Mouse (Mus musculus): ENCODE results near the gene Myh11. TPM values are rescaled to one million over a fixed set of nuclear protein-coding genes. Genes with fewer than 3 reads are reported as not detected.

The Myh11 gene
- polyA plus RNA-seq, 1 experiment from 2014 or later = 30.6 TPM

DNA sequence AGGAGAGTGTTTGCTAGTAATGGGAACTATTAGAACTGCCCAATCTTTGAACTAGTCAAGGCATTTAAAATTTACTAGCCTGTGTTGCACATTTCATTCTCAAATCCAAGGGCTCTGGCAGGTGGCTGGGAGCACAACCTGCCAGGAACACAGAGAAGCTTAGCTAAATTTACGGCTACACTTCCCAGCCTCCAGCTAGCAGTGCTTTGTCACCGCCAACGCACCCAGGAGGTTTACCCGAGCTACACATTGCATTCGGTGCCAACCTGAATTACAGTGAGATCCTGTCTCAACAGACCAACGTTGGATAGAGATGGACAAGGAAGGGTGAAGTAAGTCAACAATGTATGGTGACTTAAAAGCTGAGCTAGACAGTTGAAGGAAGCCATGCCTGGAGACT, 27.9 kb downstream of the Myh11 start:
- Histone ChIP-seq H3K27ac (no peak overlapping the region), H3K36me3 (no peaks in the 10 kb centered on the region), H3K27me3 (no peaks in the 10 kb centered on the region), H3K9me3 (replicated peaks) (no peaks in the 10 kb centered on the region), H3K9ac (no peak overlapping the region), H3K4me1 (peaks cover 5% of the 10 kb centered on the region), H3K4me3 (replicated peaks) (no peak overlapping the region), H3K4me2 (no peak overlapping the region)
- ATAC-seq (replicated peaks; ENCODE audit: low FRiP score) = no peak
- 74% methylated on average over 6 of the region's 6 CpGs for WGBS

- no peaks in the 10 kb centered on the region for H3K27me3 ChIP-seq
- no peaks in the 10 kb centered on the region for H3K36me3 ChIP-seq
- no peak for ATAC-seq (replicated peaks; ENCODE audit: low FRiP score)
- no peak overlapping the region for H3K9ac ChIP-seq
- 88% methylated on average over 1 of the region's 1 CpGs for WGBS
- no peaks in the 10 kb centered on the region for H3K9me3 ChIP-seq (replicated peaks)
- no peak overlapping the region for H3K4me2 ChIP-seq
- H3K4me1 ChIP-seq = peaks cover 5% of the 10 kb centered on the region
- H3K27ac ChIP-seq = no peak overlapping the region
- no peak overlapping the region for H3K4me3 ChIP-seq (replicated peaks)
Measured at GRCm38 (mm10) chr16:14262410-14262809, 28.8 kb downstream of the Myh11 start.

- ATAC-seq (replicated peaks; ENCODE audit: low FRiP score) = peak; percentile 84
- no peaks in the 10 kb centered on the region for H3K36me3 ChIP-seq
- peaks cover 5% of the 10 kb centered on the region for H3K4me1 ChIP-seq
- H3K9ac ChIP-seq = no peak overlapping the region
- H3K4me3 ChIP-seq (replicated peaks) = no peak overlapping the region
- no peak overlapping the region for H3K27ac ChIP-seq
- H3K4me2 ChIP-seq = no peak overlapping the region
- no peaks in the 10 kb centered on the region for H3K9me3 ChIP-seq (replicated peaks)
- WGBS = 9% methylated on average over 2 of the region's 2 CpGs
- H3K27me3 ChIP-seq = no peaks in the 10 kb centered on the region
Measured at GRCm38 (mm10) chr16:14258856-14259255, 32.3 kb downstream of the Myh11 start.

- Histone ChIP-seq H3K9ac (no peak overlapping the region), H3K27ac (no peak overlapping the region), H3K4me3 (replicated peaks) (no peak overlapping the region), H3K27me3 (no peaks in the 10 kb centered on the region), H3K4me1 (no peaks in the 10 kb centered on the region), H3K4me2 (no peak overlapping the region), H3K36me3 (no peaks in the 10 kb centered on the region), H3K9me3 (replicated peaks) (no peaks in the 10 kb centered on the region)
- no peak for ATAC-seq (replicated peaks; ENCODE audit: low FRiP score)
- WGBS = 89% methylated on average over 3 of the region's 3 CpGs
Measured at GRCm38 (mm10) chr16:14253586-14253985, 37.6 kb downstream of the Myh11 start.

GRCm38 (mm10) chr16:14252877-14253276, 38.3 kb downstream of the Myh11 start:
- WGBS = 83% methylated on average over 4 of the region's 4 CpGs
- H3K9ac ChIP-seq = no peak overlapping the region
- H3K4me1 ChIP-seq = no peaks in the 10 kb centered on the region
- ATAC-seq (replicated peaks; ENCODE audit: low FRiP score) = no peak
- no peak overlapping the region for H3K4me2 ChIP-seq
- no peak overlapping the region for H3K27ac ChIP-seq
- H3K9me3 ChIP-seq (replicated peaks) = no peaks in the 10 kb centered on the region
- no peaks in the 10 kb centered on the region for H3K36me3 ChIP-seq
- no peaks in the 10 kb centered on the region for H3K27me3 ChIP-seq
- no peak overlapping the region for H3K4me3 ChIP-seq (replicated peaks)

GRCm38 (mm10) chr16:14249913-14250312, 41.3 kb downstream of the Myh11 start:
- H3K9ac ChIP-seq = no peak overlapping the region
- H3K27ac ChIP-seq = no peak overlapping the region
- no peak overlapping the region for H3K4me2 ChIP-seq
- WGBS = 69% methylated on average over 1 of the region's 1 CpGs
- H3K4me3 ChIP-seq (replicated peaks) = no peak overlapping the region
- ATAC-seq (replicated peaks; ENCODE audit: low FRiP score) = no peak
- no peaks in the 10 kb centered on the region for H3K9me3 ChIP-seq (replicated peaks)
- no peaks in the 10 kb centered on the region for H3K27me3 ChIP-seq
- H3K36me3 ChIP-seq = no peaks in the 10 kb centered on the region
- H3K4me1 ChIP-seq = no peaks in the 10 kb centered on the region

DNA sequence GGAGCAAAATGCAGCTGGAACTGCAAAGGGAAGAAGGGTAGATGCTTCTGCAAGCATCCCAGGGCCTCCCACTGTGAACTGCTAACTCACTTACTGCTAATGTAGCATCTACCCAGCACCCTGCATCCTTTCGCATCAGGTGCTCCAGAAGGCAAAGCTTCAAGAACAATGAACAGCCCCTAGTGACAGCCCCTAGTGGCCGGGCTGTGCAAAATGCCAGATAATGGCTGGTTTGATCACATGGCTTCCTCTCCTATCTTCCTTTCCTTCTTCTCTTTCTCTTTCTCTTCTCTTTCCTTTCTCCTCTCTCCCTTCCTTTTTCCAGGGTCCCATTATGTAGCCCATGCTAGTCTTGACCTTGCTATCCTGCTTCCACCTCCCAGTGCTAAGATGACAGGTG, 48.6 kb downstream of the Myh11 start:
- no peak overlapping the region for H3K27ac ChIP-seq
- WGBS = 38% methylated on average over 2 of the region's 2 CpGs
- H3K4me2 ChIP-seq = no peak overlapping the region
- H3K4me1 ChIP-seq = no peaks in the 10 kb centered on the region
- H3K9ac ChIP-seq = no peak overlapping the region
- no peaks in the 10 kb centered on the region for H3K36me3 ChIP-seq
- H3K27me3 ChIP-seq = no peaks in the 10 kb centered on the region
- H3K9me3 ChIP-seq (replicated peaks) = no peaks in the 10 kb centered on the region
- ATAC-seq (replicated peaks; ENCODE audit: low FRiP score) = no peak
- no peak overlapping the region for H3K4me3 ChIP-seq (replicated peaks)

GRCm38 (mm10) chr16:14242059-14242458, 49.1 kb downstream of the Myh11 start:
- no peak for ATAC-seq (replicated peaks; ENCODE audit: low FRiP score)
- no peak overlapping the region for H3K4me3 ChIP-seq (replicated peaks)
- no peaks in the 10 kb centered on the region for H3K36me3 ChIP-seq
- no peaks in the 10 kb centered on the region for H3K9me3 ChIP-seq (replicated peaks)
- no peaks in the 10 kb centered on the region for H3K27me3 ChIP-seq
- H3K4me1 ChIP-seq = no peaks in the 10 kb centered on the region
- WGBS = 44% methylated on average over 3 of the region's 3 CpGs
- no peak overlapping the region for H3K4me2 ChIP-seq
- no peak overlapping the region for H3K27ac ChIP-seq
- no peak overlapping the region for H3K9ac ChIP-seq

DNA sequence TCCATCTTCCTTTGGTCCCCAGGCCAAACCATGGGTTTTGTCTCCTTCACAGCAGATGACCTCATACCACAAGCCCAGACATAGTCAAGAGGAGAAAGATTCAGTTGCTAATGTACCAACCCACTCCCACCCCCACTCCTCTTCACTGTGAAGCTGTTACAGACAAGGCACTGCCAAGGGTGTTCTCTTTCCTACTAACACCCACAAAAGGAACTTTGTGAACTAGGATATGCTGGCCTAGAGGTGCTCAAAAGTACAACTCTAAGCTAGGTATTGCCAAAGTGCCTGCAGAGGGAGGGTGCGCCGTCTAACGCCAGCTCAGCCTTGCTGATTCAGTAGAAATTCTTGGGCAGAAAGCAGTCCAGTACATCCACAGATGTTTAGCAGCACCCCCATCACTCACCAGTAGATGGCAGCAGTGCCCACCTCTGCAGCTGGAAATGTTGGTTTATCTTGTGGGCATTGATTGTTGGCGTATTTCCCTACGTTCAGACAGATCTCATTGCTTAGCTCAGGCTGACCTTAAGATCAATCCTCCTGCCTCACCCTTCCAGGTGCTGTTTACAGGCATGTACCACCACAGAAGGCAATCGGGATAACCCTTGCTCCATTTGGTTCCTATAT, 54.0 kb downstream of the Myh11 start:
- no peaks in the 10 kb centered on the region for H3K27me3 ChIP-seq
- ATAC-seq (replicated peaks; ENCODE audit: low FRiP score) = peak; percentile 25; the same call in 1 of the 2 replicates
- H3K4me1 ChIP-seq = no peaks in the 10 kb centered on the region
- H3K9ac ChIP-seq = no peak overlapping the region
- no peak overlapping the region for H3K27ac ChIP-seq
- no peaks in the 10 kb centered on the region for H3K36me3 ChIP-seq
- no peaks in the 10 kb centered on the region for H3K9me3 ChIP-seq (replicated peaks)
- H3K4me3 ChIP-seq (replicated peaks) = no peak overlapping the region
- WGBS = 21% methylated on average over 6 of the region's 6 CpGs
- no peak overlapping the region for H3K4me2 ChIP-seq

- Histone ChIP-seq H3K4me2 (no peak overlapping the region), H3K27me3 (no peaks in the 10 kb centered on the region)
- WGBS = 88% methylated on average over 3 of the region's 3 CpGs
Measured at GRCm38 (mm10) chr16:14215156-14215555, 76.0 kb downstream of the Myh11 start.

DNA sequence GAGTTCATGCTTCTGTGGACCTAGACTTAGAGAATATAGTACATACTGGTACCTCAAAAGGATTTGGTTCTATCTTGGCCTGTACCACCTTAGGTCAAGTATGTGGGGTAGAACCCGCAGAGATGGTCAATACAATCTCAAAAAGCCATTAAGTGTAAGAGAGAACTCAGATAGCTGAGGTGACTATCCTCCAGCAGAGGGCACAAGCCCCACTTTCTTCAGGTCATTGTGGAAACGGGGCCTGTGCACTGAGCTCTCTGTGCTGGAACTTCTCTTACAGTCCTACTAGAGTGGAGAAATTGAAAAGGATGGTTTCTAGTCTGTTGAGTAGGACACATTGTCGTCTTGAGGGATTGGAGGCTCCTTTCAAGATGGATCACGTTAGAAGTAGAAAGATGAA, 92.4 kb downstream of the Myh11 start:
- 75% methylated on average over 4 of the region's 4 CpGs for WGBS
- Histone ChIP-seq H3K27ac (no peak overlapping the region), H3K4me1 (no peaks in the 10 kb centered on the region), H3K4me2 (no peak overlapping the region), H3K9ac (no peak overlapping the region), H3K27me3 (no peaks in the 10 kb centered on the region), H3K4me3 (replicated peaks) (no peak overlapping the region), H3K9me3 (replicated peaks) (no peaks in the 10 kb centered on the region), H3K36me3 (0 out of 2 replicates have a peak, but pooled peaks cover under 1% of the 10 kb centered on the region)
- no peak for ATAC-seq (replicated peaks; ENCODE audit: low FRiP score)

More at GRCm38 (mm10) chr16:14215156-14215555, 76.0 kb downstream of the Myh11 start:
- Histone ChIP-seq H3K27ac (no peak overlapping the region), H3K9ac (no peak overlapping the region), H3K4me3 (replicated peaks) (no peak overlapping the region), H3K9me3 (replicated peaks) (no peaks in the 10 kb centered on the region), H3K4me1 (no peaks in the 10 kb centered on the region), H3K36me3 (no peaks in the 10 kb centered on the region)
- no peak for ATAC-seq (replicated peaks; ENCODE audit: low FRiP score)

DNA sequence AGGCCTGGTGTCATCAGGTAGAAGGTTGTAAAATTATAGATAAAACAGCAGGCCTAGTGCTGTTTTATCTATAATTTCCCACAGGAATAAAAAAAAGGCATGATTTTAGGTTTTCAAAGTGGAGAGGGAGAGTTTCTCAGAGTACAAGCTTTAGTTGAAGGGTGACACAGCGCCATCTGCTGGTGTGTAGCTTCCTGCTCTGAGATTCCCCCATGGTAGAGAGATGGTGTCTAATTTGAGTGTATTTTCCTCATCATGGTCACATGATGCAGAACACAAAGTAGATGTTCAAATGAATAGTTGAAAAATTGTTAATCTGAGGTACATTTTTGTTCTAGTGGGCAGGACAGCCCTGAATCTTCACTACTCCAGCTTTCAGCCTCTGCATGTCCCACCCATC, 95.7 kb downstream of the Myh11 start:
- H3K9me3 ChIP-seq (replicated peaks) = no peaks in the 10 kb centered on the region
- no peak overlapping the region for H3K4me3 ChIP-seq (replicated peaks)
- no peak for ATAC-seq (replicated peaks; ENCODE audit: low FRiP score)
- no peak overlapping the region for H3K9ac ChIP-seq
- no peaks in the 10 kb centered on the region for H3K27me3 ChIP-seq
- WGBS = 37% methylated on average over 1 of the region's 1 CpGs
- H3K27ac ChIP-seq = no peak overlapping the region
- peaks cover 34% of the 10 kb centered on the region for H3K36me3 ChIP-seq
- no peaks in the 10 kb centered on the region for H3K4me1 ChIP-seq
- H3K4me2 ChIP-seq = no peak overlapping the region

All from kidney, embryonic 15.5 days (tissue).